Mouse (Mus musculus) hindbrain, embryonic 14.5 days (tissue): ENCODE measurements around the gene Abcc9. TPM values are rescaled to one million over a fixed set of nuclear protein-coding genes. Genes with fewer than 3 reads are reported as not detected.
A peak's percentile ranks its signal among the peaks of the same experiment; 100 is the strongest.

ENCODE experiments used
- ATAC-seq: fragments of 200-750 bp; cut with Nextera tagmentation; 2 replicates; pipeline ENCODE4 v1.8.0; 2017; ENCODE audit warnings: moderate number of reproducible peaks, mild to moderate bottlenecking, moderate TSS enrichment, moderate library complexity; ENCODE audit not compliant: low FRiP score
- DNase-seq: peaks from one replicate; pipeline ENCODE4 v3.0.0-alpha.2; 2015; ENCODE audit warnings: low spot score
- H3K27ac ChIP-seq: fragments of 300-500 bp; sonication (generic); 2 replicates; pipeline ENCODE4 v1.5.1; 2014; ENCODE audit warnings: mild to moderate bottlenecking, moderate library complexity
- H3K27me3 ChIP-seq: fragments of 300-500 bp; sonication (generic); 2 replicates; pipeline ENCODE4 v1.6.1; 2014; ENCODE audit warnings: mild to moderate bottlenecking, low read length, mixed read lengths; ENCODE audit not compliant: control insufficient read depth, insufficient read depth
- H3K36me3 ChIP-seq: fragments of 300-500 bp; sonication (generic); replicated peaks from 2 replicates; pipeline ENCODE4 v1.6.1; 2014; ENCODE audit not compliant: control insufficient read depth, insufficient read depth
- H3K4me1 ChIP-seq: fragments of 300-500 bp; sonication (generic); replicated peaks from 2 replicates; pipeline ENCODE4 v1.6.1; 2014; ENCODE audit warnings: antibody characterized with exemption, low read length, mixed read lengths; ENCODE audit not compliant: control insufficient read depth, insufficient read depth
- H3K4me2 ChIP-seq: fragments of 300-500 bp; sonication (generic); replicated peaks from 2 replicates; pipeline ENCODE4 v1.6.1; 2014; ENCODE audit warnings: mild to moderate bottlenecking, moderate library complexity
- H3K4me3 ChIP-seq: fragments of 300-500 bp; sonication (generic); replicated peaks from 2 replicates; pipeline ENCODE4 v1.5.1; 2014; ENCODE audit warnings: mild to moderate bottlenecking, low read length
- H3K9ac ChIP-seq: fragments of 300-500 bp; sonication (generic); 2 replicates; pipeline ENCODE4 v1.6.1; 2014
- H3K9me3 ChIP-seq: fragments of 300-500 bp; sonication (generic); 2 replicates; pipeline ENCODE4 v1.6.1; 2016; ENCODE audit warnings: low read length; ENCODE audit not compliant: control insufficient read depth
- WGBS: fragments of 180-500 bp; shearing (Covaris S2); extraction: QIAGEN DNeasy Blood & Tissue Kit; methylation state at CpG from one replicate; pipeline ENCODE4 v1.1.7; 2014; 5-methylcytosine and 5-hydroxymethylcytosine counted together
- polyA plus RNA-seq: library from polyadenylated mRNA; unstranded; fragments of >200 nt; fragmentation: Nextera tagmentation; extraction: Ambion mirVana; gene quantifications from 2 replicates; pipeline ENCODE4 v1.2.1, GENCODE M21; 2014

The Abcc9 gene
- polyA plus RNA-seq, 1 experiment from 2014 or later: 4.9 TPM

- Histone ChIP-seq H3K9ac (no peak overlapping the region), H3K9me3 (no peaks in the 10 kb centered on the region), H3K4me1 (no peaks in the 10 kb centered on the region), H3K27me3 (no peaks in the 10 kb centered on the region), H3K4me3 (no peak overlapping the region), H3K4me2 (no peak overlapping the region), H3K27ac (no peak overlapping the region), H3K36me3 (no peaks in the 10 kb centered on the region)
- 85% methylated on average over 4 of the region's 4 CpGs for WGBS
- ATAC-seq (no peak), DNase-seq (no peak)
These were observed 151.2 kb downstream of the Abcc9 start for GRCm38 (mm10) chr6:142550871-142551270.

- H3K4me2 ChIP-seq: no peak overlapping the region
These were observed 153.7 kb downstream of the Abcc9 start for GRCm38 (mm10) chr6:142548377-142548776.

GRCm38 (mm10) chr6:142545132-142545531, 157.0 kb downstream of the Abcc9 start:
- no peaks in the 10 kb centered on the region for H3K4me1 ChIP-seq
- H3K9ac ChIP-seq: no peak overlapping the region
- H3K9me3 ChIP-seq: no peaks in the 10 kb centered on the region
- WGBS: 51% methylated on average over 14 of the region's 14 CpGs
- peak overlapping the region; percentile 25; the same call in 1 of the 2 replicates for H3K4me2 ChIP-seq
- ATAC-seq (no peak), DNase-seq (no peak)
- no peak overlapping the region for H3K4me3 ChIP-seq
- no peak overlapping the region for H3K27ac ChIP-seq
- H3K36me3 ChIP-seq: no peaks in the 10 kb centered on the region
- no peaks in the 10 kb centered on the region for H3K27me3 ChIP-seq

More at GRCm38 (mm10) chr6:142548377-142548776, 153.7 kb downstream of the Abcc9 start:
- Histone ChIP-seq H3K4me3 (no peak overlapping the region), H3K36me3 (no peaks in the 10 kb centered on the region), H3K27ac (no peak overlapping the region), H3K9me3 (no peaks in the 10 kb centered on the region), H3K9ac (no peak overlapping the region), H3K4me1 (no peaks in the 10 kb centered on the region), H3K27me3 (no peaks in the 10 kb centered on the region)
- ATAC-seq (no peak), DNase-seq (no peak)
- 83% methylated on average over 2 of the region's 2 CpGs for WGBS

- ATAC-seq: no peak
- Histone ChIP-seq H3K27ac (no peak overlapping the region), H3K4me2 (no peak overlapping the region), H3K9me3 (no peaks in the 10 kb centered on the region), H3K9ac (no peak overlapping the region), H3K36me3 (no peaks in the 10 kb centered on the region), H3K4me1 (no peaks in the 10 kb centered on the region), H3K27me3 (no peaks in the 10 kb centered on the region), H3K4me3 (no peak overlapping the region)
- no peak for DNase-seq
- 82% methylated on average over 4 of the region's 4 CpGs for WGBS
These were observed 158.5 kb downstream of the Abcc9 start for GRCm38 (mm10) chr6:142543648-142544047.

- H3K4me1 ChIP-seq: no peaks in the 10 kb centered on the region
- H3K36me3 ChIP-seq: no peaks in the 10 kb centered on the region
- no peak overlapping the region for H3K4me2 ChIP-seq
- DNase-seq: no peak
- no peak overlapping the region for H3K9ac ChIP-seq
- 91% methylated on average over 6 of the region's 6 CpGs for WGBS
- H3K27me3 ChIP-seq: no peaks in the 10 kb centered on the region
- no peak overlapping the region for H3K4me3 ChIP-seq
- no peak for ATAC-seq
- no peak overlapping the region for H3K27ac ChIP-seq
- H3K9me3 ChIP-seq: no peaks in the 10 kb centered on the region
These were observed 159.3 kb downstream of the Abcc9 start for GRCm38 (mm10) chr6:142542800-142543175.

GRCm38 (mm10) chr6:142542082-142542799, 159.9 kb downstream of the Abcc9 start:
- H3K36me3 ChIP-seq: no peaks in the 10 kb centered on the region
- ATAC-seq (no peak), DNase-seq (no peak)
- no peak overlapping the region for H3K9ac ChIP-seq
- H3K27me3 ChIP-seq: no peaks in the 10 kb centered on the region
- no peaks in the 10 kb centered on the region for H3K4me1 ChIP-seq
- H3K9me3 ChIP-seq: no peaks in the 10 kb centered on the region
- no peak overlapping the region for H3K4me2 ChIP-seq
- no peak overlapping the region for H3K27ac ChIP-seq
- no peak overlapping the region for H3K4me3 ChIP-seq
- WGBS: 86% methylated on average over 8 of the region's 8 CpGs

- Histone ChIP-seq H3K9me3 (no peaks in the 10 kb centered on the region), H3K4me2 (no peak overlapping the region), H3K36me3 (no peaks in the 10 kb centered on the region), H3K27ac (no peak overlapping the region), H3K27me3 (no peaks in the 10 kb centered on the region), H3K9ac (no peak overlapping the region), H3K4me3 (no peak overlapping the region), H3K4me1 (no peaks in the 10 kb centered on the region)
- WGBS: 92% methylated on average over 10 of the region's 10 CpGs
- DNase-seq (no peak), ATAC-seq (no peak)
These were observed 161.5 kb downstream of the Abcc9 start for GRCm38 (mm10) chr6:142540561-142541160.

- Histone ChIP-seq H3K27me3 (no peaks in the 10 kb centered on the region), H3K9me3 (no peaks in the 10 kb centered on the region), H3K36me3 (no peaks in the 10 kb centered on the region), H3K4me1 (no peaks in the 10 kb centered on the region), H3K9ac (no peak overlapping the region), H3K4me3 (no peak overlapping the region), H3K4me2 (no peak overlapping the region), H3K27ac (no peak overlapping the region)
- ATAC-seq (no peak), DNase-seq (no peak)
- WGBS: 90% methylated on average over 5 of the region's 5 CpGs
These were observed 162.0 kb downstream of the Abcc9 start for GRCm38 (mm10) chr6:142540131-142540530.

GRCm38 (mm10) chr6:142538503-142538902, 163.6 kb downstream of the Abcc9 start:
- Histone ChIP-seq H3K27me3 (no peaks in the 10 kb centered on the region), H3K36me3 (no peaks in the 10 kb centered on the region), H3K9me3 (no peaks in the 10 kb centered on the region), H3K4me3 (no peak overlapping the region), H3K27ac (no peak overlapping the region), H3K4me2 (no peak overlapping the region), H3K4me1 (no peaks in the 10 kb centered on the region), H3K9ac (no peak overlapping the region)
- ATAC-seq (no peak), DNase-seq (no peak)
- 86% methylated on average over 17 of the region's 17 CpGs for whole genome bisulfite sequencing
